Mouse (Mus musculus) stomach, postnatal 0 days (tissue): Measurements from ENCODE around the gene Smc1a. TPM values are rescaled to one million over a fixed set of nuclear protein-coding genes. Genes with fewer than 3 reads are reported as not detected.
A peak's percentile ranks its signal among the peaks of the same experiment; 100 is the strongest.

ENCODE experiments used
- ATAC-seq: fragments of 200-750 bp; cut with Nextera tagmentation; 2 replicates; pipeline ENCODE4 v1.8.0; 2017; ENCODE audit not compliant: low FRiP score, low TSS enrichment
- DNase-seq: peaks from one replicate; pipeline ENCODE4 v3.0.0-alpha.2; 2016; ENCODE audit warnings: low spot score
- H3K27ac ChIP-seq: fragments of 300-500 bp; sonication (generic); replicated peaks from 2 replicates; pipeline ENCODE4 v1.5.1; 2014; ENCODE audit warnings: mild to moderate bottlenecking, control low read depth
- H3K27me3 ChIP-seq: fragments of 300-500 bp; sonication (generic); 2 replicates; pipeline ENCODE4 v1.6.1; 2014; ENCODE audit warnings: low read length; ENCODE audit not compliant: control insufficient read depth, insufficient read depth
- H3K36me3 ChIP-seq: fragments of 300-500 bp; sonication (generic); 2 replicates; pipeline ENCODE4 v1.6.1; 2014; ENCODE audit warnings: low read length, mixed read lengths; ENCODE audit not compliant: control insufficient read depth, insufficient read depth
- H3K4me1 ChIP-seq: fragments of 300-500 bp; sonication (generic); replicated peaks from 2 replicates; pipeline ENCODE4 v1.6.1; 2014; ENCODE audit warnings: antibody characterized with exemption; ENCODE audit not compliant: control insufficient read depth, insufficient read depth
- H3K4me2 ChIP-seq: fragments of 300-500 bp; sonication (generic); replicated peaks from 2 replicates; pipeline ENCODE4 v1.6.1; 2014; ENCODE audit warnings: low read depth, mild to moderate bottlenecking, control low read depth, moderate library complexity
- H3K4me3 ChIP-seq: fragments of 300-500 bp; sonication (generic); 2 replicates; pipeline ENCODE4 v1.5.1; 2014; ENCODE audit warnings: low read depth, low read length, control low read depth
- H3K9ac ChIP-seq: fragments of 300-500 bp; sonication (generic); 2 replicates; pipeline ENCODE4 v1.6.1; 2014; ENCODE audit warnings: mild to moderate bottlenecking, low read length, control low read depth, mixed read lengths
- H3K9me3 ChIP-seq: fragments of 300-500 bp; sonication (generic); 2 replicates; pipeline ENCODE4 v1.6.1; 2016; ENCODE audit warnings: low read length; ENCODE audit not compliant: control insufficient read depth
- CTCF ChIP-seq: IDR thresholded peaks from 2 replicates; pipeline ENCODE4 v1.5.1; 2016; ENCODE audit warnings: antibody characterized with exemption, low read depth, mild to moderate bottlenecking, moderate library complexity
- EP300 ChIP-seq: optimal IDR thresholded peaks from 2 replicates; pipeline ENCODE3; 2016; ENCODE audit warnings: antibody characterized with exemption
- WGBS: fragments of 180-500 bp; shearing (Covaris S2); extraction: QIAGEN DNeasy Blood & Tissue Kit; methylation state at CpG from one replicate; pipeline ENCODE4 v1.1.7; 2014; 5-methylcytosine and 5-hydroxymethylcytosine counted together
- polyA plus RNA-seq: library from polyadenylated mRNA; unstranded; fragments of >200 nt; fragmentation: Nextera tagmentation; extraction: Ambion mirVana; gene quantifications from 2 replicates; pipeline ENCODE4 v1.2.1, GENCODE M21; 2015

The Smc1a gene
- polyA plus RNA-seq, 1 experiment from 2014 or later: 34.9 TPM

DNA sequence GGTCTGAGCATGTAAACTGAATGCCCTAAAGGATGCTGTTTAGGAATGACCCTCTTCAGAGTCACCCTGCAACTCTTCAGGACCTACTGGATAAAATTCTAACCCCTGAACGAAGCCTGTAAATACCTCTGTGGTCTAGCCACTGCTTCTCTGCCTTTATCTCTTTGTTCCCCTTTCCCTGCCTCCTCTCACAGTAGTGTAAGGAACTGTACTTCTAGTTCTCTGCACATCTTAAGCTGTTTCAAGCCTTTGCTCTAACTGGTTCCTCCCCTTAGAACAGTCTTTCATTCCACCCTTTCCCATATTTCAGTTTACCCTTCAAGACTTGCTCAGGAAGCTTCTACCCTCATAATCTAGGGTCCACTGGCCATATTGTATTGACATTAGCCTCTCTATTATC lies 8.4 kb upstream of the Smc1a start:
- Histone ChIP-seq H3K9ac (no peak overlapping the region), H3K4me2 (no peak overlapping the region), H3K9me3 (no peaks in the 10 kb centered on the region), H3K27me3 (no peaks in the 10 kb centered on the region), H3K27ac (no peak overlapping the region), H3K36me3 (no peaks in the 10 kb centered on the region), H3K4me3 (no peak overlapping the region), H3K4me1 (no peaks in the 10 kb centered on the region)
- TF ChIP-seq EP300: no peak
- TF ChIP-seq CTCF: no peak
- WGBS: 91% methylated on average over 1 of the region's 1 CpGs
- ATAC-seq: no peak
- no peak for DNase-seq

DNA sequence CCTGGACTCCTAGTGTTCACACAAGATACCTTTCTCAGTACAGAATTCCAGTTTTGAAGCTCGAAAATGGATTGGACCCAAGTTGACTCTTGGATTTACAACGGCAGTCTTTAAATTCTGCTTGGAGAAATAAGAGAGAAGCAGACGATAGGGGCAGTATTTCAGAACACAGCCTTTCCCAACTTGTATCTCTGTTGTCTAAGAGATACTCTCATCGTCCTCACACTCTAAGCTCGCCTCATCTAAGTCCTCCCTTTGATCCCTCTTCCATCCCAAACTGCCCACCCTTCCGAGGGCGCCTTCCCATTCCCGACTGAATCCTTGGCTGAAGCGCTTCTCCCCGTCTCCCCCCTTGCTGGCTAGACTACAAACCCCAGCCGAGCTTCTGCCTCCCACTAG lies 477 bp upstream of the Smc1a start:
- Histone ChIP-seq H3K27me3 (no peaks in the 10 kb centered on the region), H3K9me3 (no peaks in the 10 kb centered on the region), H3K36me3 (no peaks in the 10 kb centered on the region), H3K4me1 (no peaks in the 10 kb centered on the region), H3K4me2 (peak overlapping the region; percentile 49), H3K4me3 (peak overlapping the region; percentile 47), H3K27ac (peak overlapping the region; percentile 66), H3K9ac (peak overlapping the region; percentile 57)
- 25% methylated on average over 11 of the region's 11 CpGs for WGBS
- no peak; the same call in 1 of the 2 replicates for ATAC-seq
- DNase-seq: no peak
- TF ChIP-seq EP300: no peak
- peak; percentile 41 for TF ChIP-seq CTCF

DNA sequence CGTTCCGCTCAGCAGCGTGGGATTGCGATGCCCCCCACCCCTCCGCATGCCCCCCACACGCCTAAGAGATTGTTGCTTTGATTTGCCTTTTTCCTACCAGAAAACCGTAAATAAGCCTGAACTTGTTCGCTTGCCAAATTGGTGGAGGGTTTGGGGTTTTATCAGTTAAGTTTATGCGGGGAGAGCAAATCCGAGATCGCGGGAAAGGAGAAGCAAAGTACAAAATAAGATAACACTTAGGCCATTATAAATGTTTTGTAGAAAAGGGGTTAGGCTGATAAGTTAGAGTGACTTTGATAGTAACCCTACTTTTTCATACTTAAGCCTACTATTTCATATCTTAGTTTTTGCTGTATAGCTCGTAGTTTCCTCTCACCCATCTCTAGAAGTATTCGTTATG lies 958 bp downstream of the Smc1a start:
- Histone ChIP-seq H3K9ac (peak overlapping the region; percentile 65), H3K36me3 (no peaks in the 10 kb centered on the region), H3K4me3 (peak overlapping the region; percentile 47), H3K27me3 (no peaks in the 10 kb centered on the region), H3K9me3 (no peaks in the 10 kb centered on the region), H3K4me2 (peak overlapping the region; percentile 56), H3K27ac (peak overlapping the region; percentile 13; the same call in 1 of the 2 replicates), H3K4me1 (no peaks in the 10 kb centered on the region)
- TF ChIP-seq CTCF (no peak), EP300 (no peak)
- 21% methylated on average over 14 of the region's 14 CpGs for WGBS
- no peak for DNase-seq
- ATAC-seq: no peak

DNA sequence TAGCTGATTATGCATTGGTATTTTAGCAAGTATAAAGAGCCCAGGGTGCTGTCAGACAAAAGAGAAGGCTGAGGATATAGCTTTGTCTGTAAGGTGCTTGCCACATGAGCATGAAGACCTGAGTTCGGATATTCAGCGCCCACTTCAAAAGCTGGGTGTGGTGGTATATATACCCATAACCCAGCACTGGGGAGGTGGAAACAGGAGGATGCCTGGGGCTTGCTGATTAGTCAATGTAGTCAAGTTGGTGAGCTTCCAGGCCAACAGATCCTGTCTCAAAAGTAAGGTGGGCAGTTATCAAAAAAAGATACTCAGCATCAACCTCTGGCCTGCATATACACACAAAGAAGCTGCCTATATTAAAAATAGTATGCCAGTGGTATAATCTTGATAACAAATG lies 3.1 kb downstream of the Smc1a start:
- H3K4me2 ChIP-seq: no peak overlapping the region
- no peaks in the 10 kb centered on the region for H3K27me3 ChIP-seq
- no peak for TF ChIP-seq EP300
- TF ChIP-seq CTCF: no peak
- 73% methylated on average over 2 of the region's 2 CpGs for WGBS
- no peaks in the 10 kb centered on the region for H3K9me3 ChIP-seq
- DNase-seq: no peak
- H3K27ac ChIP-seq: no peak overlapping the region
- H3K4me1 ChIP-seq: no peaks in the 10 kb centered on the region
- no peaks in the 10 kb centered on the region for H3K36me3 ChIP-seq
- no peak overlapping the region for H3K4me3 ChIP-seq
- ATAC-seq: no peak
- H3K9ac ChIP-seq: no peak overlapping the region

DNA sequence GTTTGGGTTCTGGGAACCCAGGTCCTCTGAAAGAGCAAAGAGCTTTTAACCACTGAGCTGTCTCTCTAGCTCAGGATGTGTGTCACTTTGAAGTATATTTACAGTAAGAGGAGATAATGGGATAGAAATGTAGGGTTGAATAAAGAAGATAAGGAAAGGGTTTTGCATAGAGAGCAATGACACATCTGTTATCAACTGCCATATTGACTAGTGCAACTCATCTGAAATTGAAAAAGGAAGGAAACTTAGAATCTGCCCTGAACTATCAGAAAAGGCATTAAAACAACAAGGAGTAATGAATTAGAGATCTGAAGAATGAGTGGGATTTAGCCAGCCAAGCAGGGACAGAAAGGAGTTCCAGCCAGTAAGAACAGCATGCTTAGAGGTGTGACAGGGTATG lies 23.6 kb downstream of the Smc1a start:
- DNase-seq (no peak), ATAC-seq (no peak)
- Histone ChIP-seq H3K9ac (no peak overlapping the region), H3K27ac (no peak overlapping the region), H3K4me3 (no peak overlapping the region), H3K27me3 (no peaks in the 10 kb centered on the region), H3K4me1 (no peaks in the 10 kb centered on the region), H3K36me3 (no peaks in the 10 kb centered on the region), H3K4me2 (no peak overlapping the region), H3K9me3 (no peaks in the 10 kb centered on the region)
- TF ChIP-seq CTCF (no peak), EP300 (no peak)

DNA sequence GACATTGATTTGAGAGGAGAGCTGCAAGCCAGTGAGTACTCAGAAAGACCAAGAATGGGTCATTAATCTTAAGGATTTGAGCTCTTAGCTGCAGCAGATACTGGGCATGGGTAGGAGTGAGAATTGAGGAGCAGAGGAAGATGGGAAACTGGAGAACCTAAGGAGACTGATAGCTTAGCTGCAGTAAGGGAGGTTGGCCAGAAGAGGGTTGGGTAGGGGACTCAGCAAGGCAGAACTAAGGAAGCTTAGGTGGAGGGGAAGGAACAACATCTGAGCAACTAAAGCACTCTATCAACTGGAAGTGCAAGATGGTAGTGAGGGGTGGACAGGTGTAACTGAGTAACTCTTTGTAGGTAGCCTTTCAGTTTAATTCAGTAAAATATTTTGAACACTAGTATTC lies 31.0 kb downstream of the Smc1a start:
- no peak for ATAC-seq
- no peaks in the 10 kb centered on the region for H3K27me3 ChIP-seq
- DNase-seq: no peak
- no peaks in the 10 kb centered on the region for H3K36me3 ChIP-seq
- H3K4me3 ChIP-seq: no peak overlapping the region
- no peak for TF ChIP-seq EP300
- TF ChIP-seq CTCF: peak; percentile 44
- H3K4me2 ChIP-seq: no peak overlapping the region
- H3K9me3 ChIP-seq: no peaks in the 10 kb centered on the region
- H3K9ac ChIP-seq: no peak overlapping the region
- H3K27ac ChIP-seq: no peak overlapping the region
- H3K4me1 ChIP-seq: no peaks in the 10 kb centered on the region
